In the genomic region with DNA sequence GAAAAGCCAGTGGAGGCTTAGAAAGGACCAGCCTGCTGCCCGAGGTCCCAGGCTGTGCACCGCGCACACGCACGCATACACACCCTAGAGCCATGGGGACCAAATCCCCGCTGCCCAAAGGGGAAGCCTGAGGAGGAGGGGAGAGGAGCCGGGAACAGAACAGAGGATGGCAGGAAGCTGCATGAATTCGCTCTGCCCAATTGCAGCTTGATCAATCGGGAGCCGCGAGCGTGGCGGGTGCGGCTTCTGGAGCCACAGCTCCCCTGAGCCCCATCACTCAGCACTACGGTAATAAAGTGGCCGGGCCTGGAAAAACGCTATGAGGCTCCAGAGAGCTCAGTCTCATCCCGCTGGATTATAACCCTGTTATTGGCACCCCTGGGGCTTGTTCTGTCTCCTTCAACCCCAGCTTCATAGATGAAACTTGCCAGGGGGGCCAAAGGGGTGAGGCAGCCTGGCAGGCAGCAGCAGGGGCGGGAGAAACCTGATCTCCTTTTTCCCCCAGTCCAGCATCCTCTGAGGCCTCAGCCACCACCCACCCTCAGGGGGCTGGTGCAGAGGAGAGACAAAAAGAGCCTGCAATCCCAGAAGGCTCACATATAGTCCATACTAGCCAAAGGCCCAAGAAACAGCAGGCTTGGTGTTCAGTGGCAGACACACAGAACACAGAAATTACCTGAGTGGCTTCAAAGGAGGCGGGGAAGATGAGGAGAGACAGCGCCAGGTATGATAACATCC, we compare ENCODE assay signal across 10 mouse cellular contexts. TPM values are rescaled to one million over a fixed set of nuclear protein-coding genes. Genes with fewer than 3 reads are reported as not detected.
A peak's percentile ranks its signal among the peaks of the same experiment; 100 is the strongest.
DNase-seq lines count a peak whose midpoint lies in the region; ATAC-seq and TF ChIP-seq lines count a peak whose summit lies in the region.
"Had no signal": no experiment of that assay in that cellular context is flagged by ENCODE, and none has a peak within 500 bp of the region (broad histone marks: within the 10 kb centered on the region; RNA-seq: fewer than 3 reads in every experiment).

No protein-coding gene starts in this region.

- no peak overlapping the region for H3K27ac ChIP-seq in heart, embryonic 11.5 days (ENCODE audit: low read depth, low read length)
- no peak overlapping the region for H3K27ac ChIP-seq in ES-E14 (ENCODE audit: insufficient read depth, low read depth, low read length, poor library complexity, severe bottlenecking)
- no peak overlapping the region for H3K27ac ChIP-seq in forebrain, embryonic 13.5 days
- H3K27ac ChIP-seq: macrophage had no signal

- in situ Hi-C loops in ES-E14 (cut with MboI; ENCODE audit: low sequenced_read_pairs in 2 of 2, unreplicated experiment in 2 of 2): no loop called here

- peaks cover 21% of the 10 kb centered on the region for H3K27me3 ChIP-seq in heart, embryonic 11.5 days (ENCODE audit: control insufficient read depth, insufficient read depth, low read length)
- H3K27me3 ChIP-seq in forebrain, embryonic 13.5 days: peaks cover 23% of the 10 kb centered on the region

- peaks cover 15% of the 10 kb centered on the region for H3K4me1 ChIP-seq in heart, embryonic 11.5 days (ENCODE audit: control insufficient read depth, insufficient read depth, low read length)
- peaks cover 0 to 6% of the 10 kb centered on the region in 2 experiments; a peak in 2 of 4 replicates for H3K4me1 ChIP-seq in ES-E14 (ENCODE audit: control insufficient read depth in 2 of 2, insufficient read depth in 2 of 2, low read length in 2 of 2, poor library complexity in 1 of 2)
- peaks cover 34% of the 10 kb centered on the region for H3K4me1 ChIP-seq in forebrain, embryonic 13.5 days

- intact Hi-C loops in heart, postnatal 14 days (cut with DNase I): no loop called here
- intact Hi-C loops in left cerebral cortex, postnatal 25 days (cut with DNase I): no loop called here

- no peak for ATAC-seq in heart, embryonic 11.5 days (replicated peaks; ENCODE audit: insufficient number of reproducible peaks, low FRiP score, low TSS enrichment)
- ATAC-seq in forebrain, embryonic 13.5 days: peak; percentile 20; the same call in 1 of the 2 replicates
- no peak for ATAC-seq in granulocyte monocyte progenitor cell, adult 5-6 weeks (replicated peaks; ENCODE audit: poor library complexity, severe bottlenecking)

- no peaks in the 10 kb centered on the region for H3K9me3 ChIP-seq in heart, embryonic 11.5 days (replicated peaks; ENCODE audit: control insufficient read depth, low read length)
- no peaks in the 10 kb centered on the region for H3K9me3 ChIP-seq in ES-E14 (ENCODE audit: control insufficient read depth, insufficient read depth, low read depth, low read length)
- no peaks in the 10 kb centered on the region for H3K9me3 ChIP-seq in forebrain, embryonic 13.5 days (replicated peaks)

- H3K4me2 ChIP-seq in heart, embryonic 11.5 days: peak overlapping the region; percentile 66
- peak overlapping the region; percentile 56 for H3K4me2 ChIP-seq in forebrain, embryonic 13.5 days

- H3K4me3 ChIP-seq in heart, embryonic 11.5 days (ENCODE audit: low read depth, low read length): peak overlapping the region; percentile 21; the same call in 1 of the 2 replicates
- peak overlapping the region; percentile 25 to 38 for H3K4me3 ChIP-seq in ES-E14 (ENCODE audit: insufficient read depth in 1 of 2, low read depth in 1 of 2, low read length in 2 of 2, poor library complexity in 1 of 2, severe bottlenecking in 1 of 2)
- peak overlapping the region; percentile 13; the same call in 1 of the 2 replicates for H3K4me3 ChIP-seq in forebrain, embryonic 13.5 days

- DNase-seq in heart, postnatal 14 days: no peak
- DNase-seq in ES-E14 (ENCODE audit: low read depth, low spot score): no peak
- peak; percentile 69 for DNase-seq in mesoderm, embryonic 11.5 days (ENCODE audit: low read depth, low spot score)
- no peak for DNase-seq in left cerebral cortex, postnatal 25 days (ENCODE audit: low spot score in 2 of 2)
- DNase-seq in thymus, postnatal 36 days: no peak

- WGBS in heart, embryonic 11.5 days (ENCODE audit: insufficient replicate concordance): 13% methylated on average over 21 of the region's 21 CpGs
- WGBS in forebrain, embryonic 13.5 days: 11% methylated on average over 21 of the region's 21 CpGs

- H3K9ac ChIP-seq in heart, embryonic 11.5 days (ENCODE audit: low read depth, low read length): peak overlapping the region; percentile 56
- H3K9ac ChIP-seq in ES-E14 (ENCODE audit: insufficient read depth, low read depth, low read length, poor library complexity, severe bottlenecking): no peak overlapping the region
- peak overlapping the region; percentile 45; the same call in 1 of the 2 replicates for H3K9ac ChIP-seq in forebrain, embryonic 13.5 days

- no peaks in the 10 kb centered on the region for H3K36me3 ChIP-seq in heart, embryonic 11.5 days (ENCODE audit: control insufficient read depth, insufficient read depth, low read length)
- H3K36me3 ChIP-seq in ES-E14 (ENCODE audit: control insufficient read depth, insufficient read depth, low read length, poor library complexity, severe bottlenecking): no peaks in the 10 kb centered on the region
- no peaks in the 10 kb centered on the region for H3K36me3 ChIP-seq in forebrain, embryonic 13.5 days (ENCODE audit: poor library complexity, severe bottlenecking)

TF ChIP-seq in ES-E14, 5 proteins besides CTCF, POLR2A, EP300 and RAD21:
- TF ChIP-seq CHD2 (IDR thresholded peaks at IDR 0.05; ENCODE audit: low read depth, low read length): no peak
- TF ChIP-seq HCFC1 (IDR thresholded peaks at IDR 0.05; ENCODE audit: borderline replicate concordance, insufficient read depth, low read length): no peak
- no peak for TF ChIP-seq ZNF384 (IDR thresholded peaks at IDR 0.05; ENCODE audit: low read depth, low read length)
- no peak for TF ChIP-seq MAFK (IDR thresholded peaks at IDR 0.05; ENCODE audit: insufficient read depth, low read depth, low read length)
- TF ChIP-seq ZC3H11A (IDR thresholded peaks at IDR 0.05; ENCODE audit: borderline replicate concordance, low read depth, low read length): no peak

RNA-seq across cellular contexts. Expression of gene Lingo1, which starts 29.4 kb away (rescaled TPM):
- polyA plus RNA-seq in heart, embryonic 11.5 days (2014; fragmentation: Nextera tagmentation; extraction: Ambion mirVana): 2.2 and 2.4 TPM in 2 replicates
- 1 to 10 TPM; 1.4 TPM for total RNA-seq in heart, postnatal 14 days (2021)
- 1.3 and 2.1 TPM in 2 replicates for total RNA-seq in ES-E14 (2012; rRNA removed)
- 10.9 and 13.7 TPM in 2 replicates for polyA plus RNA-seq in forebrain, embryonic 13.5 days (2015; fragmentation: Nextera tagmentation; extraction: Ambion mirVana)
- total RNA-seq in left cerebral cortex, postnatal 25 days (2021): 100 to 1,000 TPM; 486 to 559 TPM
- not detected in 2 replicates for total RNA-seq in granulocyte monocyte progenitor cell, adult 5-6 weeks (2014; fragmentation: Nextera tagmentation)
- total RNA-seq in granulocyte monocyte progenitor cell, adult 5-6 weeks (2017): not detected in 2 replicates
- total RNA-seq: CH12.LX had no signal
- polyA plus RNA-seq: macrophage had no signal

RNA-seq across cellular contexts. Expression of gene Odf3l1, which starts 38.8 kb away (rescaled TPM):
- polyA plus RNA-seq in heart, embryonic 11.5 days (2014; fragmentation: Nextera tagmentation; extraction: Ambion mirVana): 0.82 and 0.87 TPM in 2 replicates
- not detected for total RNA-seq in heart, postnatal 14 days (2021)
- total RNA-seq in ES-E14 (2012; rRNA removed): not detected in 2 replicates
- polyA plus RNA-seq in forebrain, embryonic 13.5 days (2015; fragmentation: Nextera tagmentation; extraction: Ambion mirVana): 0.44 TPM in 1 of 2 replicates, not detected in the other
- not detected for total RNA-seq in left cerebral cortex, postnatal 25 days (2021)
- total RNA-seq in granulocyte monocyte progenitor cell, adult 5-6 weeks (2014; fragmentation: Nextera tagmentation): not detected in 2 replicates
- not detected in 2 replicates for total RNA-seq in granulocyte monocyte progenitor cell, adult 5-6 weeks (2017)
- total RNA-seq: CH12.LX had no signal
- polyA plus RNA-seq: macrophage had no signal

RNA-seq across cellular contexts. Expression of gene Cspg4, which starts 39.2 kb away (rescaled TPM):
- 18.6 and 22.0 TPM in 2 replicates for polyA plus RNA-seq in heart, embryonic 11.5 days (2014; fragmentation: Nextera tagmentation; extraction: Ambion mirVana)
- 10 to 100 TPM; 26.1 to 28.4 TPM for total RNA-seq in heart, postnatal 14 days (2021)
- 1.3 and 2.1 TPM in 2 replicates for total RNA-seq in ES-E14 (2012; rRNA removed)
- 3.0 and 3.1 TPM in 2 replicates for polyA plus RNA-seq in forebrain, embryonic 13.5 days (2015; fragmentation: Nextera tagmentation; extraction: Ambion mirVana)
- 10 to 100 TPM; 17.2 to 18.5 TPM for total RNA-seq in left cerebral cortex, postnatal 25 days (2021)
- total RNA-seq in granulocyte monocyte progenitor cell, adult 5-6 weeks (2014; fragmentation: Nextera tagmentation): not detected in 2 replicates
- total RNA-seq in granulocyte monocyte progenitor cell, adult 5-6 weeks (2017): not detected in 2 replicates
- polyA plus RNA-seq: macrophage had no signal

Comparison
In these comparisons a context has a peak if more than half of its experiments do, and no peak if none do; other contexts are left out.
1. RNA of gene Lingo1, which starts 29.4 kb away (total RNA-seq): 486 to 559 TPM in left cerebral cortex, postnatal 25 days; 1.4 TPM in heart, postnatal 14 days, 1.3 to 2.1 TPM in ES-E14 and not detected in granulocyte monocyte progenitor cell, adult 5-6 weeks; every median in the first group is over 100 times any median in the second.
2. Peak in every context shown above with its lines, with median percentiles within 50 percentile points of each other: H3K4me3 ChIP-seq.